Mouse (Mus musculus) midbrain, postnatal 0 days (tissue): ENCODE results near the gene Cip2a. TPM values are rescaled to one million over a fixed set of nuclear protein-coding genes. Genes with fewer than 3 reads are reported as not detected.

Experiments
- ATAC-seq: fragments of 200-750 bp; cut with Nextera tagmentation; 2 replicates; pipeline ENCODE4 v1.8.0; 2017; ENCODE audit warnings: moderate number of reproducible peaks, mild to moderate bottlenecking, moderate TSS enrichment, moderate library complexity; ENCODE audit not compliant: low FRiP score
- DNase-seq: peaks from one replicate; pipeline ENCODE4 v3.0.0-alpha.2; 2015; ENCODE audit warnings: low spot score
- H3K27ac ChIP-seq: fragments of 300-500 bp; sonication (generic); 2 replicates; pipeline ENCODE4 v1.5.1; 2014; ENCODE audit warnings: low read depth, mild to moderate bottlenecking, low read length, mixed read lengths
- H3K27me3 ChIP-seq: fragments of 300-500 bp; sonication (generic); 2 replicates; pipeline ENCODE4 v1.6.1; 2014; ENCODE audit warnings: low read length, control low read depth, mixed read lengths; ENCODE audit not compliant: insufficient read depth
- H3K36me3 ChIP-seq: fragments of 300-500 bp; sonication (generic); 2 replicates; pipeline ENCODE4 v1.6.1; 2014; ENCODE audit warnings: low read length, control low read depth, mixed read lengths; ENCODE audit not compliant: insufficient read depth
- H3K4me1 ChIP-seq: fragments of 300-500 bp; sonication (generic); 2 replicates; pipeline ENCODE4 v1.6.1; 2014; ENCODE audit warnings: mild to moderate bottlenecking, control low read depth, antibody characterized with exemption, low read length, mixed read lengths; ENCODE audit not compliant: insufficient read depth
- H3K4me2 ChIP-seq: fragments of 300-500 bp; sonication (generic); 2 replicates; pipeline ENCODE4 v1.6.1; 2014; ENCODE audit warnings: low read depth, mild to moderate bottlenecking, low read length, mixed read lengths; ENCODE audit not compliant: poor library complexity, severe bottlenecking
- H3K4me3 ChIP-seq: fragments of 300-500 bp; sonication (generic); 2 replicates; pipeline ENCODE4 v1.5.1; 2014; ENCODE audit warnings: low read depth, mild to moderate bottlenecking, low read length, moderate library complexity
- H3K9ac ChIP-seq: fragments of 300-500 bp; sonication (generic); replicated peaks from 2 replicates; pipeline ENCODE4 v1.6.1; 2014; ENCODE audit warnings: mild to moderate bottlenecking, low read length, moderate library complexity, mixed read lengths; ENCODE audit not compliant: poor library complexity, severe bottlenecking
- H3K9me3 ChIP-seq: fragments of 300-500 bp; sonication (generic); 2 replicates; pipeline ENCODE4 v1.6.1; 2016; ENCODE audit warnings: low read length, control low read depth
- CTCF ChIP-seq: IDR thresholded peaks from 2 replicates; pipeline ENCODE4 v1.5.1; 2016; ENCODE audit warnings: antibody characterized with exemption, mild to moderate bottlenecking
- WGBS: fragments of 180-500 bp; shearing (Covaris S2); extraction: QIAGEN DNeasy Blood & Tissue Kit; methylation state at CpG from one replicate; pipeline ENCODE4 v1.1.7; 2014; 5-methylcytosine and 5-hydroxymethylcytosine counted together
- polyA plus RNA-seq: library from polyadenylated mRNA; unstranded; fragments of >200 nt; fragmentation: Nextera tagmentation; extraction: Ambion mirVana; gene quantifications from 2 replicates; pipeline ENCODE4 v1.2.1, GENCODE M21; 2015
- total RNA-seq: library from RNA; depleted of rRNA; stranded (reverse); fragments of >200 nt; gene quantifications from 2 replicates; pipeline ENCODE4 v1.2.3, GENCODE M21; 2014; rRNA removed

Cip2a gene
- total and polyA plus RNA-seq, 2 experiments from 2014 or later = 2.5 to 6.0 TPM

GRCm38 (mm10) chr16:49037771-49038170 is 43.8 kb downstream of the Cip2a start:
- no peak for ATAC-seq
- 76% methylated on average over 4 of the region's 4 CpGs for WGBS

GRCm38 (mm10) chr16:49040554-49041221 is 46.7 kb downstream of the Cip2a start:
- no peak overlapping the region for H3K9ac ChIP-seq
- no peaks in the 10 kb centered on the region for H3K9me3 ChIP-seq
- no peaks in the 10 kb centered on the region for H3K4me1 ChIP-seq
- ATAC-seq (no peak), DNase-seq (no peak)
- no peak for TF ChIP-seq CTCF
- H3K27ac ChIP-seq = no peak overlapping the region
- no peaks in the 10 kb centered on the region for H3K27me3 ChIP-seq
- H3K36me3 ChIP-seq = no peaks in the 10 kb centered on the region
- H3K4me2 ChIP-seq = no peak overlapping the region
- H3K4me3 ChIP-seq = no peak overlapping the region
- 87% methylated on average over 3 of the region's 3 CpGs for WGBS

More at GRCm38 (mm10) chr16:49037771-49038170, 43.8 kb downstream of the Cip2a start:
- no peaks in the 10 kb centered on the region for H3K27me3 ChIP-seq
- H3K4me3 ChIP-seq = no peak overlapping the region
- no peak for DNase-seq
- no peak for TF ChIP-seq CTCF
- H3K4me2 ChIP-seq = no peak overlapping the region
- no peak overlapping the region for H3K27ac ChIP-seq
- H3K9me3 ChIP-seq = no peaks in the 10 kb centered on the region
- H3K9ac ChIP-seq = no peak overlapping the region
- H3K4me1 ChIP-seq = no peaks in the 10 kb centered on the region
- no peaks in the 10 kb centered on the region for H3K36me3 ChIP-seq

- H3K27ac ChIP-seq = no peak overlapping the region
- no peak overlapping the region for H3K9ac ChIP-seq
- H3K27me3 ChIP-seq = no peaks in the 10 kb centered on the region
- H3K4me1 ChIP-seq = no peaks in the 10 kb centered on the region
- TF ChIP-seq CTCF = no peak
- no peaks in the 10 kb centered on the region for H3K36me3 ChIP-seq
- no peaks in the 10 kb centered on the region for H3K9me3 ChIP-seq
- H3K4me3 ChIP-seq = no peak overlapping the region
- no peak for ATAC-seq
- no peak for DNase-seq
- no peak overlapping the region for H3K4me2 ChIP-seq
Observed at GRCm38 (mm10) chr16:49049214-49049613, 55.2 kb downstream of the Cip2a start.

GRCm38 (mm10) chr16:49057186-49057585 is 63.2 kb downstream of the Cip2a start, which contains the start of gene Myh15:
TSS of gene Myh15 (plus strand) at chr16:49057486.
- Histone ChIP-seq H3K4me2 (no peak within 1 kb of the TSS), H3K4me1 (no peaks in the 10 kb centered on the region), H3K4me3 (no peak within 1 kb of the TSS), H3K9ac (no peak within 1 kb of the TSS), H3K27me3 (no peaks in the 10 kb centered on the region), H3K9me3 (no peaks in the 10 kb centered on the region), H3K27ac (no peak within 1 kb of the TSS), H3K36me3 (no peaks in the 10 kb centered on the region)
- ATAC-seq = no peak
- WGBS = 94% methylated on average over 1 of the region's 1 CpGs
- TF ChIP-seq CTCF = no peak
- DNase-seq = no peak

Other genes starting within 250 kb of the Cip2a start
- gene Trat1, start 222.2 kb upstream of the Cip2a start, total RNA-seq = 0.11 TPM in 1 of 2 replicates, not detected in the other
- gene Trat1, start 222.2 kb upstream of the Cip2a start, polyA plus RNA-seq = 0.18 TPM in 1 of 2 replicates, not detected in the other
- gene Retnlb, start 177.3 kb upstream of the Cip2a start, total RNA-seq = not detected in 2 replicates
- gene Retnlb, start 177.3 kb upstream of the Cip2a start, polyA plus RNA-seq = not detected in 2 replicates
- gene Retnla, start 151.6 kb upstream of the Cip2a start, total RNA-seq = not detected in 2 replicates
- not detected in 2 replicates for gene Retnla, start 151.6 kb upstream of the Cip2a start, polyA plus RNA-seq
- gene Retnlg, start 121.6 kb upstream of the Cip2a start, total RNA-seq = not detected in 2 replicates
- 0.72 and 0.85 TPM in 2 replicates for gene Retnlg, start 121.6 kb upstream of the Cip2a start, polyA plus RNA-seq
- 109 and 137 TPM in 2 replicates for gene Dzip3, start within 50 bp of the Cip2a start, total RNA-seq
- 48.3 and 53.5 TPM in 2 replicates for gene Dzip3, start within 50 bp of the Cip2a start, polyA plus RNA-seq
- gene Myh15, start 63.3 kb downstream of the Cip2a start, total RNA-seq = 0.05 and 0.33 TPM in 2 replicates
- 0.06 and 0.07 TPM in 2 replicates for gene Myh15, start 63.3 kb downstream of the Cip2a start, polyA plus RNA-seq